ENCODE assay signal across 28 mouse cellular contexts in the genomic region with DNA sequence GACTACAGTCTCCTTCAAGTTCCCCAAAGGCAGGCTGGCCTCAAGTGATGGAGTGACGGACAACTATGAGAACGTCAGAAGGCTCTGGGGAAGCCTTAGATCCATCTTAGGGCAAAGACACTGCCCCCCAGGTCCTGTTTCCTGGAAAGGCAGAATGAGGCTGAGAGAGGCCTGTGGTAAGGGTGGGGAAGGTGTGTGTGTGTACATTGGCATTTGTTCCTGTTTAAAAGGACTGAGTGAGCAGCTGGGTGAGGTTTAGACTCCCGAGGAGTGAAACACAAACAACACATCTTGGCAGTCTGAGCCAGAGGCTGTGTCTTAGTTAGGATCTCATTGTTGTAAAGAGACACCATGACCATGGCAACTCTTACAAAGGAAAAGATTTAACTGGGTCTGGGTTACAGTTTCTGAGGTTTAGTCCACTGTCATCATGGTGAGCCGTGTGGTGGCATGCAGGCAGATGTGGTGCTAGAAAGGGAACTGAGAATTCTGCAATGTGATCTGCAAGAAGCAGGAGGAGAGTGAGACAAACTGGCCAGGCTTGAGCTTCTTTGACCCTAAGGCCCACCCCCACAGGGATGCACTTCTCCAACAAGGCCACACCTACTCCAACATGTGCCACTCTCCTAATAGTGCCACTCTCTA.
DNase-seq lines count a peak whose midpoint lies in the region; ATAC-seq and TF ChIP-seq lines count a peak whose summit lies in the region.
"Had no signal": no experiment of that assay in that cellular context is flagged by ENCODE, and none has a peak within 500 bp of the region (broad histone marks: within the 10 kb centered on the region; RNA-seq: fewer than 3 reads in every experiment).

No protein-coding gene starts in this region.

- ATAC-seq in granulocyte monocyte progenitor cell, adult 5-6 weeks (replicated peaks; ENCODE audit: poor library complexity, severe bottlenecking), result peak; percentile 92
- ATAC-seq in monocyte, adult 5-6 weeks (replicated peaks; ENCODE audit: insufficient number of reproducible peaks, low FRiP score, low TSS enrichment, poor library complexity, severe bottlenecking), result 0 out of 2 replicates have a peak, but pooled peaks have one; percentile 38
- no peak for ATAC-seq in liver, postnatal 0 days
- ATAC-seq: hindbrain, embryonic 16.5 days; midbrain, embryonic 15.5 days had no signal

- peaks cover 3% of the 10 kb centered on the region for H3K4me1 ChIP-seq in testis, adult 2 months (ENCODE audit: control insufficient read depth, insufficient read depth, low read length)
- no peaks in the 10 kb centered on the region for H3K4me1 ChIP-seq in kidney, adult 2 months (ENCODE audit: control insufficient read depth, insufficient read depth, low read length)
- H3K4me1 ChIP-seq in liver, postnatal 0 days (ENCODE audit: insufficient read depth), result no peaks in the 10 kb centered on the region
- H3K4me1 ChIP-seq: embryonic facial prominence, embryonic 12.5 days; forebrain, embryonic 12.5 days; liver, embryonic 13.5 days; megakaryocyte, embryonic 14.5 days; neural tube, embryonic 12.5 days had no signal

- H3K36me3 ChIP-seq in testis, adult 2 months (ENCODE audit: control insufficient read depth, insufficient read depth, low read length), result no peaks in the 10 kb centered on the region
- no peaks in the 10 kb centered on the region for H3K36me3 ChIP-seq in kidney, adult 2 months (ENCODE audit: control insufficient read depth, insufficient read depth, low read length)
- no peaks in the 10 kb centered on the region for H3K36me3 ChIP-seq in liver, postnatal 0 days (replicated peaks; ENCODE audit: insufficient read depth, low read length)
- H3K36me3 ChIP-seq: forebrain, embryonic 12.5 days; limb, embryonic 10.5 days; limb, embryonic 15.5 days; liver, embryonic 13.5 days; midbrain, embryonic 15.5 days; neural tube, embryonic 12.5 days had no signal

- H3K4me3 ChIP-seq in testis, adult 2 months (ENCODE audit: control insufficient read depth, low read depth, low read length), result peak overlapping the region; percentile 54
- no peak overlapping the region for H3K4me3 ChIP-seq in kidney, adult 2 months (ENCODE audit: insufficient read depth, low read depth, low read length)
- H3K4me3 ChIP-seq in liver, postnatal 0 days (ENCODE audit: low read depth, low read length), result no peak overlapping the region
- H3K4me3 ChIP-seq: embryonic facial prominence, embryonic 12.5 days; erythroblast, embryonic 14.5 days; forebrain, embryonic 12.5 days; limb, embryonic 10.5 days; limb, embryonic 15.5 days; liver, embryonic 13.5 days; megakaryocyte, embryonic 14.5 days; midbrain, embryonic 15.5 days; neural tube, embryonic 12.5 days had no signal

- H3K9ac ChIP-seq in liver, postnatal 0 days (replicated peaks), result no peak overlapping the region
- H3K9ac ChIP-seq: embryonic facial prominence, embryonic 12.5 days; forebrain, embryonic 12.5 days; limb, embryonic 15.5 days; liver, embryonic 13.5 days; midbrain, embryonic 15.5 days; neural tube, embryonic 12.5 days had no signal

- H3K9me3 ChIP-seq in liver, postnatal 0 days (ENCODE audit: low read length), result no peaks in the 10 kb centered on the region
- H3K9me3 ChIP-seq: embryonic facial prominence, embryonic 12.5 days; forebrain, embryonic 12.5 days; G1E; limb, embryonic 10.5 days; limb, embryonic 15.5 days; liver, embryonic 13.5 days; midbrain, embryonic 15.5 days; neural tube, embryonic 12.5 days had no signal

- H3K27ac ChIP-seq in testis, adult 2 months (ENCODE audit: control insufficient read depth, insufficient read depth, low read depth, low read length), result no peak overlapping the region
- H3K27ac ChIP-seq in kidney, adult 2 months (ENCODE audit: insufficient read depth, low read depth, low read length), result no peak overlapping the region
- H3K27ac ChIP-seq in liver, postnatal 0 days (ENCODE audit: low read depth), result no peak overlapping the region
- H3K27ac ChIP-seq: embryonic facial prominence, embryonic 12.5 days; forebrain, embryonic 12.5 days; kidney, postnatal 0 days; limb, embryonic 10.5 days; limb, embryonic 15.5 days; liver, embryonic 13.5 days; midbrain, embryonic 15.5 days; neural tube, embryonic 12.5 days had no signal

- TF ChIP-seq CTCF in testis, adult 2 months (IDR thresholded peaks at IDR 0.05; ENCODE audit: control insufficient read depth, insufficient read depth, insufficient replicate concordance, low read depth, low read length), result no peak
- TF ChIP-seq CTCF in kidney, adult 2 months (conservative IDR thresholded peaks at IDR 0.05; ENCODE audit: insufficient read depth, insufficient read length, low read depth, low read length), result no peak
- TF ChIP-seq CTCF in liver, postnatal 0 days (IDR thresholded peaks at IDR 0.05; ENCODE audit: low read depth), result no peak

- no peaks in the 10 kb centered on the region for H3K27me3 ChIP-seq in testis, adult 2 months (ENCODE audit: control insufficient read depth, insufficient read depth, low read length)
- no peaks in the 10 kb centered on the region for H3K27me3 ChIP-seq in kidney, adult 2 months (replicated peaks; ENCODE audit: control insufficient read depth, insufficient read depth, low read length)
- H3K27me3 ChIP-seq in liver, postnatal 0 days (ENCODE audit: insufficient read depth, low read length), result no peaks in the 10 kb centered on the region
- H3K27me3 ChIP-seq: embryonic facial prominence, embryonic 12.5 days; forebrain, embryonic 12.5 days; limb, embryonic 15.5 days; liver, embryonic 13.5 days; megakaryocyte, embryonic 14.5 days; midbrain, embryonic 15.5 days; neural tube, embryonic 12.5 days had no signal

- no peak for TF ChIP-seq EP300 in liver, postnatal 0 days (IDR thresholded peaks at IDR 0.05; ENCODE audit: low read depth)

- WGBS in kidney, adult 2 months, result 82% methylated on average over 4 of the region's 4 CpGs
- 59% methylated on average over 4 of the region's 4 CpGs for WGBS in liver, postnatal 0 days (ENCODE audit: insufficient replicate concordance)

- H3K4me2 ChIP-seq in liver, postnatal 0 days (ENCODE audit: low read depth, low read length), result no peak overlapping the region
- H3K4me2 ChIP-seq: embryonic facial prominence, embryonic 12.5 days; forebrain, embryonic 12.5 days; limb, embryonic 15.5 days; liver, embryonic 13.5 days; midbrain, embryonic 15.5 days; neural tube, embryonic 12.5 days had no signal

- no peak for DNase-seq in testis, postnatal 10 days (ENCODE audit: low spot score)
- no peak for DNase-seq in kidney, adult 2 months
- no peak for DNase-seq in liver, postnatal 0 days
- DNase-seq: adrenal gland, adult 8-10 months; cerebellum, adult 8-10 months; cerebellum, postnatal 25 days; heart, postnatal 14 days; kidney, adult 18-20 months; kidney, postnatal 4 days; layer of hippocampus, adult 9-11 months; liver, embryonic 13.5 days; lung, adult 2 months; right cerebral cortex, adult 18-20 months; spleen, adult 18-20 months had no signal

- no peak for TF ChIP-seq POLR2A in testis, adult 2 months (IDR thresholded peaks at IDR 0.05; ENCODE audit: control insufficient read depth, low read depth, low read length)
- TF ChIP-seq POLR2A in kidney, adult 2 months (IDR thresholded peaks at IDR 0.05; ENCODE audit: low read depth, low read length), result no peak
